Mouse (Mus musculus): ENCODE measurements at regions not wholly inside any gene's neighbourhood (a gene's known extent, or its start where the extent isn't known, plus 50 kb on each side); places are given as distances from the start of the nearest gene placed in this dataset.
A peak's percentile ranks its signal among the peaks of the same experiment; 100 is the strongest.
"Not testable (repeated sequence)": the region's sequence is repeated elsewhere in the genome, so short reads cannot be mapped to it uniquely, and the experiment has no call there.

DNA sequence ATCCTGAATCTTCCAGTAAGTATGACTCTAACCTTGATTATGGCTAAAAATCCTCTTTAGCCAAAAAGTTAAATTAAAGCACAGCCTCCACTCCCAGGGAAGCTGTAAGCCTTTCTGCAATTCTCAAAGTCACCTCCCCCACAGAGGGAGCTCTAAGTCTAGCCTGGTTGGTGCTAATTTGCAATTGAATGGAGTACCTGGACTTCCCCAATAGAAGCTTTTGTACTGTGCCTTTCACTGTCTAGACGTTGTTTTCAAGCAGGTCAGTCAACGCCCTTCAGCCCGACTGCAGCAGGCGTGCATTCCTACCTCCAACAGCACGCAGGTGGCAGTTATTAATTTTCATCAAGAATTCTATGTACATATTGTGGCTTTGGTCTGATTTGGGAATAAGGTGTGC lies 87.2 kb downstream of the Catsperg2 start:
- H3K4me2 ChIP-seq; H3K36me3 ChIP-seq; H3K4me1 ChIP-seq (replicated peaks); H3K9ac ChIP-seq; H3K27me3 ChIP-seq; H3K4me3 ChIP-seq (replicated peaks); H3K9me3 ChIP-seq (replicated peaks); ATAC-seq (ENCODE audit: low read depth); H3K27ac ChIP-seq; DNase-seq: not testable (repeated sequence)
- WGBS (ENCODE audit: insufficient replicate concordance) = 74% methylated on average over 5 of the region's 5 CpGs

DNA sequence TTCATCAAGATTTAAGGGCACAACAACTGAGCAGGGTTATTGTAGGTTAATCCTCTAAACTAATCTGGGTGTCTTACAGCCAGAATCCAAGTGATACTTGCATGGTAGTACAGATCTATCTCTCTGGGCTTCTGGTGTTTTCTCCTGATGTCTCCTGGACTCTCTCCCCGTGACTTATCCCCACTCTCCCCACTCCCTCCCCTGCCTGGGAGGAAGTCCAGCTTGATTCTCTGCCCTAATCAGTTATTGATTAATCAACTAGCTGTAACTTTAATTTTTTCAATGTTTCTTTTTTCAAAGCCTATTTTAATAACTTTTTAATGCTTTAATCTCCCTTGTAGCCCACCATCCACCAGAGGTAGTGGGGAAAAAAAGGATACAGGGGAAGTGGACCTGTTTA lies 83.9 kb upstream of the Sipa1l3 start:
- H3K36me3 ChIP-seq = no peaks in the 10 kb centered on the region
- no peaks in the 10 kb centered on the region for H3K9me3 ChIP-seq (replicated peaks)
- ATAC-seq (ENCODE audit: low read depth) = no peak
- DNase-seq = no peak
- WGBS (ENCODE audit: insufficient replicate concordance) = 35% methylated on average over 1 of the region's 1 CpGs
- no peak overlapping the region for H3K4me2 ChIP-seq
- no peak overlapping the region for H3K4me3 ChIP-seq (replicated peaks)
- H3K4me1 ChIP-seq (replicated peaks) = no peaks in the 10 kb centered on the region
- no peak overlapping the region for H3K27ac ChIP-seq
- no peaks in the 10 kb centered on the region for H3K27me3 ChIP-seq
- H3K9ac ChIP-seq = no peak overlapping the region

DNA sequence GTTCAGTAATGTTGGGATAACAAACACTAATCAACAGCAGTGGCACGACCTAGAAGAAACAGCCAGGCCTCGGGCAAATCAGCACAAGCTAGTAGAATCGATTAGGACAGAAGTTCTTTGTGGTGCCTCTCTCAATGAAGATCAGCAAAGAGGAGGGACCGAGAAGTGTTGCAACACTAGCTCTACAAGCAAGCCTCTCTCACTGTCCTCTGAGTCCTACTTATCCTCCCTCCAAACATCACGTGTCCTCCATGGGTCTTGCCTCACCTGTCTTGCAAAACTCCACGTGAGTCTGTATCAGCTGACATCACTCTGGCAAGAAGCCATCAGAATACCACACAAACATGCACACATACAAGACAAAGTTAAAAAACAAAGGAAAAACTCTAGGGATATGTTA lies 82.9 kb upstream of the Sipa1l3 start:
- Histone ChIP-seq H3K9me3 (replicated peaks) (no peaks in the 10 kb centered on the region), H3K4me3 (replicated peaks) (no peak overlapping the region), H3K27me3 (no peaks in the 10 kb centered on the region), H3K4me1 (replicated peaks) (no peaks in the 10 kb centered on the region), H3K9ac (no peak overlapping the region), H3K4me2 (no peak overlapping the region), H3K27ac (no peak overlapping the region), H3K36me3 (no peaks in the 10 kb centered on the region)
- DNase-seq (no peak), ATAC-seq (ENCODE audit: low read depth) (no peak)
- 55% methylated on average over 6 of the region's 6 CpGs for WGBS (ENCODE audit: insufficient replicate concordance)

DNA sequence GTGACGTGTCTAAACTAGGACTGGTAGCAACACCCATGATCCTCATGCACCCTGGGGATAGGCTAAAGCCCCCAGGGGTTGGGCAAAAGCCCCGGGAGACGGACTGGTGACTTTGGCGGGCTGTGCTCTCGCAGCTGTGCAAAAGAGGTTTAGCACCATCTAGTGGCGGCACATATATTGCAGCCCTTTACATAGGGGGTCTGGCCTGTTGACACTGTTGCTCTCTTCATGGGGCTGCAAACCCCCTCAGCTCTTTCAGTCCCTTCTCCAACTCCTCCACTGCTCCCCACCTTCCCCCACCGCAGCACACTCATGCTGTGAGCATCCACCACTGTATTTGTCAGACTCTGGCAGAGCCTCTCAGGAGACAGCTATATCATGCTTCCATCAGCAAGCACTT lies 78.8 kb upstream of the Sipa1l3 start:
- DNase-seq = peak; percentile 17
- not testable (repeated sequence) for H3K27me3 ChIP-seq; H3K4me2 ChIP-seq; H3K27ac ChIP-seq; ATAC-seq (ENCODE audit: low read depth); H3K9me3 ChIP-seq (replicated peaks); H3K4me1 ChIP-seq (replicated peaks); H3K4me3 ChIP-seq (replicated peaks); H3K36me3 ChIP-seq; H3K9ac ChIP-seq
- WGBS (ENCODE audit: insufficient replicate concordance) = 28% methylated on average over 7 of the region's 7 CpGs

DNA sequence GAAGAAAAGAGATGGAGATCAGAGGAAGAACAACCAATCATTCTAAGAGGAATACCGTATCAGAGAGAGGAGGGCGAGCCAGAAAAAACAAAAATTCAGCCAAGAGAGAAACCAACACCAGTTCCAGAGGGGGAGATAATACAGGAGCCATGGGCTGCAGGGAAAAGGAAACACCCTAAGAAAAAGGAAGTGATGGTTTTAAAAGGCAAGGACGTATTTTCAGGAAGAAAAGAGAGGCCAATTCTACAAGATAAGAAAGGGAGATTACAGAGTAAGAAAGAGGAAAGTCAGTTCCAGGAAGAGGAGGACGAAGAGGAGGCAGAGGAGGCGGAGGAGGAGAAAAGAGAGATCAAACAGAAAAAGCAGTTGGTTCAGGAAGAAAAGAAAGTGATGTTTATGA lies 59.7 kb upstream of the Sipa1l3 start:
- ATAC-seq (ENCODE audit: low read depth) = no peak
- H3K9ac ChIP-seq = no peak overlapping the region
- H3K4me1 ChIP-seq (replicated peaks) = no peaks in the 10 kb centered on the region
- H3K4me3 ChIP-seq (replicated peaks) = no peak overlapping the region
- no peak overlapping the region for H3K4me2 ChIP-seq
- WGBS (ENCODE audit: insufficient replicate concordance) = 35% methylated on average over 5 of the region's 5 CpGs
- no peaks in the 10 kb centered on the region for H3K27me3 ChIP-seq
- no peaks in the 10 kb centered on the region for H3K36me3 ChIP-seq
- H3K9me3 ChIP-seq (replicated peaks) = 0 out of 2 replicates have a peak, but pooled peaks cover 3% of the 10 kb centered on the region
- H3K27ac ChIP-seq = no peak overlapping the region
- DNase-seq = no peak

DNA sequence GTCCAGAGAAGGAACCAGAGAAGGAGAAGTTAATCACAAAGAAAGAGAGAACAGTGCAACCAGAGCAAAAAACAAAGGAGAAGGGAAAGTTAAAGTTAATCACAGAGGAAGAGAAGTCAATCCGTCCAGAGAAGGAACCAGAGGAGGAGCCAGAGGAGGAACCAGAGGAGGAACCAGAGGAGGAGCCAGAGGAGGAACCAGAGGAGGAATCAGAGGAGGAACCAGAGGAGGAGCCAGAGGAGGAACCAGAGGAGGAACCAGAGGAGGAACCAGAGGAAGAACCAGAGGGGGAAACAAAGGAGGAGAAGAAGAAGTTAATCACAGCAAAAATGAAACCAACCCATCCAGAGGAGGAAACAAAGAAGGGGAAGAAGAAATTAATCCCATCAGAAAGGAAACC lies 57.2 kb upstream of the Sipa1l3 start:
- Histone ChIP-seq H3K4me1 (replicated peaks) (no peaks in the 10 kb centered on the region), H3K4me3 (replicated peaks) (no peak overlapping the region), H3K9ac (no peak overlapping the region), H3K9me3 (replicated peaks) (0 out of 2 replicates have a peak, but pooled peaks cover 3% of the 10 kb centered on the region), H3K27me3 (no peaks in the 10 kb centered on the region), H3K27ac (no peak overlapping the region), H3K36me3 (no peaks in the 10 kb centered on the region), H3K4me2 (no peak overlapping the region)
- ATAC-seq (ENCODE audit: low read depth) (no peak), DNase-seq (no peak)
- 12% methylated on average over 1 of the region's 1 CpGs for WGBS (ENCODE audit: insufficient replicate concordance)
